Mouse (Mus musculus): ENCODE data around the gene Ccdc85a. TPM values are rescaled to one million over a fixed set of nuclear protein-coding genes. Genes with fewer than 3 reads are reported as not detected.

Gene Ccdc85a
- total RNA-seq (2023): not detected

DNA sequence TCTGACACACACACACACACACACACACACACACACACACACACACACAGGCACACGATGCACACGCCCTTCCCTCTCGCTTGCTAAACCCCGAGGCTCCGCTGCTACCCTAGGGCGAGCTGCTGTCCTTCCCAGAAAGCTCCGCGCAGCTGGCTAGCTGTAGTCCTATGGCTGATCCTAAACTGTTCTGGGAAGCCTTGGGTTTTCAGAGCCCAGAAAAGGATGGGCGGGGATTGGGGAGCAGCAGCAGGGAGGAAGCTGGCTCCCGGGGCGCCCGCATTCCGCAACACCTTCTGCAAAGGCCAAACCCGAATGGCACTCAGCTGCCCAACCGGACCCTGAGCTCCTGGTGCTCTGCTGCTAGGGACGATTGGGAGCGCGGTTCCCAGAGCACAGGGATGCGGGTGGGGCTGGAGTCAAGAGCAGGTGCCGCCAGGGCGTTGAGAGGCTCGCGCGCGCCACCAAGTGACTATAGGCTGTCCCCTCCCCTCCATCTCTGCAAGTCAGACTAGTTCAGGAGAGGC lies at the start of gene Ccdc85a:
Gene Ccdc85a, minus strand, starts transcription at position 414 of the 524 bp plus-strand sequence.

DNA sequence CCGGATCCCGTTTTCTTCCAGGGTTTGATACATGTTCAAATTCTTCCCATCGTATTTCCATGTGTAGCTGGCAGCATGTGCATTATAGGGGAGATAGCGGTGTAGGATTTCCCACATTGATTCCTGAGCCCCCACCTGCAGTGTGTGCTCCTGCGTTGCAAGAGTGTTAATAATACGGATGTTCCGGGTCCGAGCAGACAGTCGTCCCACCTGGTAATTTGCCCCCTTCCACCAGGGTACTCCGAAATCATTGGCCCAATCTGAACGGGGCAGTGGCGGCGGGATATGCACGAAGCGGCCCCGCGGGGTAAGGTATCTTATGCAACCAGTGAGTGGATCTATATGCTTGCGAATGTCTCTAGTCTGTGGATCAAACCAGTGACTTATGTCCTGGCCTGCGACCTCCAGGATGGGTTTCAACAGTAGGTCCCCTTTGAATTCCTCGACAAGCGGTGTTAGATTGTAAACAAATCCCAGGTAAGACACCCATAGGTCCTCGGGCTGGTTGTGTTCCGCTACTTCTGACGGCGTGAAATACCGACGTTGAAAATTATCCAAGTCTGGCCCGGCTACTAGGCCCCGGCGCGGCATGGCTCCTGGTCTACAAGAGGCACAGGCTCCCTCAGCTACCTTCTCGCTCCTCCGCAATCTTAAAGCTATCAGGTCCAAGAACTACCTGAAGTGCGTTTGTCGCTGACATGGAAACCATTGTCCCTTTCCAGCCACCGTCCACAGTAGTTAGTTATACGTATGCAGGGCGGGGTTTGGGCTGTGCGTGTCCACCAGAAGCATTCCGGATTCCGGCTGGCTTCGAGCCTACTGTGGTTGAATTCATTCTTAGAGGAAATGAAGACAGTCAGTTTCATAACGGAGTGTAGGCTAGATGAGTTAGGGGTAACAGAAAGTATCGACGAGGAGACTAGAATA lies 244.6 kb downstream of the Ccdc85a start, which contains the start of gene Gm6685:
Gene Gm6685, minus strand, starts transcription at position 644 of the 927 bp plus-strand sequence.

Other genes with a start within 250 kb of the Ccdc85a start
- gene Gm6685, start 244.5 kb downstream of the Ccdc85a start, total RNA-seq (2023): 5.6 TPM